Mouse (Mus musculus): ENCODE data around the gene Tac1.
"Not testable (repeated sequence)": the region's sequence is repeated elsewhere in the genome, so short reads cannot be mapped to it uniquely, and the experiment has no call there.

Gene Tac1

DNA sequence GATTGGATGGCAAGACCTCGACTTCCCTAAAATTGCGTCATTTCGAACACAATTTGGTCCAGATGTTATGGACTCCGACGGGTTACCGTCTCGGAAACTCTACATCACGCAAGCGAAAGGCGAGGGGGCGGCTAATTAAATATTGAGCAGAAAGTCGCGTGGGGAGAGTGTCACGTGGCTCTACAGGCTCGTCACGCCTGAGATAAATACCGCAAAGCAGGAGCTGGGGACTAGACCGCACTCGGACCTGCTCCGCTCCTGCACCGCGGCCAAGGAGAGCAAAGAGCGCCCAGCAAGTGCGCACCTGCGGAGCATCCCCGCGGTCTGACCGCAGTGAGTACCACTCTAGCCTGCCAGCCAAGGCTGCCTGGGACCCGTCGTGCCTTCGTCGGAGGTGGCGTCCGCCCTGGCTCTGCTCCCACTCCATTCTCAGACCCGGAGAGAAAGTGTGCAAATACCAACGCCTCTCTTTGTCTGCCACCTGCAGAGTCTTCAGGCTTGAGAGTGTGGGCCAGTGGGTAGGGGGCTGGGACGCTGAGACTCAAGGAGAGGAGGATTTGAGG lies at the start of gene Tac1:
Tac1 (plus strand) TSS at position 51 of the 563 bp plus-strand sequence.
- DNase-seq (ENCODE audit: low spot score in 2 of 2), result peak in 1 of 2 experiments; percentile 5

- not testable (repeated sequence) for DNase-seq (ENCODE audit: low spot score in 2 of 2)
These were observed 11.2 kb upstream of the Tac1 start for GRCm38 (mm10) chr6:7543511-7543910.

GRCm38 (mm10) chr6:7555688-7556476 lies 1.2 kb downstream of the Tac1 start:
- DNase-seq (ENCODE audit: low spot score in 2 of 2), result no peak

DNA sequence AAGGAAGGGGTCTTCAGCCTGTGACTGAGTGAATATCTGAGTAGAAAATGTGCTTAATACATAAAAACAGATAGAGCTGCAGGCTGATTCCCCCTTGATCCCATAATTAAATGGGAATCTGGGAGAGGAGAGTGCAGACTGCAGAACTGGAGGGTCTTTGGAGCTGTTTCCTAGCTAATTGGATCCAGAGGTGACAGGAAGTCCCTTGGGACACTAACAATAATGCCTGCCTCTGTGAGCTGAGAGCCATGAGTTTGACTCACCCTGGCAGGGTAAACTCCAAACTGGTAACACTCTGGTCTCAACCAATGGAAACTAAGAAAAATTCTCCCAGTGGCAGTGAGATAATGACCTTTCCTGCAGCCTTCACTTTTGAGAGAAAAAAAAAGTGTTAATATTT lies 3.5 kb downstream of the Tac1 start:
- no peak for DNase-seq (ENCODE audit: low spot score in 2 of 2)

DNA sequence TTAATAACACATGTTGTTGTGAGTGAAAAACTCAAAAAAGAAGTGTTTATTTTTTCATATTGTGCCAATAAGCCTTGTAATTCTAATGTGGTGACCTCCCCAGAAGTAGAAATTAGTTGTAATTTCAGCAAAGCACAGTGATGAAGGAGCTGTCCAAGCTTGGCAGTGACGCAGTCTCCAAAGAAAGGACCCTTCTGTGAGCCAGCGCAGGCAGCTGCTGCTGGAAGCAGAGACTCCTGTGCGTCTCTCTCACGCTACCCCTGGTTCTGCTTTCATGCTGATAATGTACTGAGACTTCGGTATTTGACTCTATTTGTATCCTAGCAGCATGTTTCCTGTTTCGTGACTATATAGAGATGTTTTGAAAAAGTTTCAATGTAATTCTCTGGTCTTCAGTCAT lies 7.8 kb downstream of the Tac1 start:
- no peak for DNase-seq (ENCODE audit: low spot score in 2 of 2)

- DNase-seq (ENCODE audit: low spot score in 2 of 2), result no peak
These were observed 9.9 kb downstream of the Tac1 start for GRCm38 (mm10) chr6:7564537-7564936.

GRCm38 (mm10) chr6:7571144-7571543 lies 16.5 kb downstream of the Tac1 start:
- no peak for DNase-seq (ENCODE audit: low spot score in 2 of 2)

DNA sequence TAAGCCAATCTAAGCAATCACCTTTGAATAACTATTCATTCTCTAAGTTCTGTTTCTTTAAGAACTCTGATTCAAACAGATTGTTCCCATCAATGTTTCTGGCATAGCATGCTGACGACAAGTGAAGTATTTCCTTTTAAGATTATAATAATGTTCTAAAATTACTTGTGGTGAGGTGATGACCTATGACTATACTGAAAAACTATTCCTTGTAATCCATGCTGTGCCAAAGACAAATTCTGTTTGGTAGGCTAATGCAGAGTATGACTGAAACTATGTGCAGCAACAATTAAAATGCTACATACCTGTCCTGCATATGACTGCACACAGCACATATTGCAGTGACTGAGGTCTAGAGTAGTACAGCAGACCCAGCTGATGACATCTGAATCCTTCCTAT lies 23.4 kb downstream of the Tac1 start:
- DNase-seq (ENCODE audit: low spot score in 2 of 2), result no peak

DNA sequence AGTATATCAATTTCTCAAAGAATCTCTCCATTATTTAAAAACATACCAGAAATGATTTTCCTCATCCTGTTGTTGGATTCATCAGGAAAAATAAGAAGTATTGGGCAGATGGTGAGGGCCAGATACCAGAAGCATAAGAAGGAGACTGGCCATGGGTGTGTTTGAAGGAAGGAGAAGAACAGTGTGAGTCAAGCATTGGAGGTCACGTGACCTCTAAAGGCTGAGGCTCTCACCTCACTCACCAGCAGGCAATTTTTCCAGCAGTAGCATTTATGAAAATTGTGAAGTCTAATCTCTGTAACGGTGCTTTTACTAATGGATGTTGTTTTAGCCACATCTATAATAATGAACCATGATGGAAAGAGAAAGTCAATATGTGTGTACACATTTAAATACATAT lies 39.8 kb downstream of the Tac1 start:
- DNase-seq (ENCODE audit: low spot score in 2 of 2), result no peak

DNA sequence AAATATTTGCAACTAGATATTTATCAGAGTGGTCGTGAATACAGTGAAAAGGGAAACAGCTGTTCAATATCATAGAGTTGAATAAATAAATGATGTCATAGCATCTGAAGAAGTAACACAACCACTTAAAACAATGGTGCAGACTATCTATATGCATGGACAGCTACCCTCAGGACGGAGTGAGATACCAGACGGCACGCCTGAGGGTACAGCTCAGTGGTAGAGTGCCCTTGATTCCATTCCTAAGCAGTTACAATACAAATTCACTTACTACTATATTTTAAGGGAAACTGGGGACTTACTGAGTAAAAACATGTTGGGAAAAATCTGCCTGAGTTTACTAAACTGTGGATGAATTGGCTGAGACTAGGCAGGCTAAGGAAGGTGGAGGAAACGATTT lies 43.7 kb downstream of the Tac1 start:
- no peak for DNase-seq (ENCODE audit: low spot score in 2 of 2)

DNA sequence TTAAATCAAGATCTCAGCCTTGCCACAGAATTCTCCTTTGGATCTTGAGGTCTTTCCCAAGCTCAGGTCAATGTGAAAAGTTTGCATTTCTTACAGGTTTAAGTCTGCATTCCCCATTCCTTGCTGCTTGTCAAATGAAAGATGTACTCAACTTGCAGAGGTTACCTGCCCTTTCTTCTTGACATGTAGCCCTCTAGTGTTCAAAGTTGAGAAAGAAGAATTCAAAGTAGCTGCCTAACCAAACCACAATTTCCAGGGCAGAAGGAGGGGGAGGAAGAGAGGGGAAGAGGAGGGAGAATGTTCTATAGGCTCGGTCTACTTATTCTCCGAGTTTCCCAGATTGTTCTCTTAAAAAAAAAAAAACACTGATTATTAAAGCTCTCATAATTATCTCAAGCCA lies 45.5 kb downstream of the Tac1 start:
- DNase-seq (ENCODE audit: low spot score in 2 of 2), result no peak

DNA sequence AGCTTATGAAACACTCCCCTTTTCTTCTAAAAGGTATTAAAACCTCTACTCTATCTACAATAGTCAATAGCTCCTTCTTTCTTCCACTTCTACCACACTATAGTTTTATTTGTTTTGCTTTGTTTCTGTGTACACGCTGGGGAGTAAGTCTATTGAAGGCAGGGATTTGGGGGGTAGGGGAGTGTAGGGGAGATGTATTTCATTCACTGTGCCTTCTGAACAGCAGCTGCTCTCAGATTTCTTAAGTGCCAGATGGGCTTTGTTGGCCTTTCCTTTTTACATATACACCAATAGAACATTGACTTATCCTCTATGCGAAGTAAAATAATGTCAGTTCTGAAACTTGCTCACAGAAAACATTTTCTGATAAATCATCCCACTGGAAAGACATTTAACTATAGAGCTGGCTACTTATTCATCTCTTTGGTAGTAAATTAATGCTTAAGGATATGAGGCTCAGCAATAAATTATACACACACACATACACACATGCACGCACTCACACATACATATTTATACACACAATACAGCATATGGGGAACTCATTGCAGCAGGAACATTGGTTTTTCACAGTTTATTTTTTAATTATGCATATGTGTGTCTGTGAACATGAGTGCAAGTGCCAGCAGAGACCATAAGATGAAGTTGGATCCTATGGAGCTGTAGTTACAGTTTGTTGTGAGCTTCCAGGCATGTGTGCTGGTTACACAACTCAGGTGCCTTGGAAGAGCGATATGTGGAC lies 46.8 kb downstream of the Tac1 start:
- DNase-seq (ENCODE audit: low spot score in 2 of 2), result no peak

GRCm38 (mm10) chr6:7613676-7614075 lies 59.0 kb downstream of the Tac1 start:
- not testable (repeated sequence) for DNase-seq (ENCODE audit: low spot score in 2 of 2)
